Mouse (Mus musculus) intestine, embryonic 15.5 days (tissue): Measurements from ENCODE around the gene Ager. TPM values are rescaled to one million over a fixed set of nuclear protein-coding genes. Genes with fewer than 3 reads are reported as not detected.

ENCODE experiments used
- ATAC-seq: fragments of 200-750 bp; cut with Nextera tagmentation; 2 replicates; pipeline ENCODE4 v1.8.0; 2017; ENCODE audit warnings: moderate TSS enrichment, moderate library complexity
- H3K27ac ChIP-seq: fragments of 300-500 bp; sonication (generic); 2 replicates; pipeline ENCODE4 v1.5.1; 2015; ENCODE audit warnings: mild to moderate bottlenecking, inconsistent platforms
- H3K27me3 ChIP-seq: fragments of 300-500 bp; sonication (generic); replicated peaks from 2 replicates; pipeline ENCODE4 v1.6.1; 2015; ENCODE audit warnings: inconsistent platforms
- H3K36me3 ChIP-seq: fragments of 300-500 bp; sonication (generic); 2 replicates; pipeline ENCODE4 v1.6.1; 2015; ENCODE audit warnings: inconsistent platforms
- H3K4me1 ChIP-seq: fragments of 300-500 bp; sonication (generic); replicated peaks from 2 replicates; pipeline ENCODE4 v1.6.1; 2015; ENCODE audit warnings: inconsistent platforms
- H3K4me2 ChIP-seq: fragments of 300-500 bp; sonication (generic); replicated peaks from 2 replicates; pipeline ENCODE4 v1.6.1; 2015; ENCODE audit warnings: mild to moderate bottlenecking, inconsistent platforms
- H3K4me3 ChIP-seq: fragments of 300-500 bp; sonication (generic); replicated peaks from 2 replicates; pipeline ENCODE4 v1.5.1; 2015; ENCODE audit warnings: inconsistent platforms
- H3K9ac ChIP-seq: fragments of 300-500 bp; sonication (generic); 2 replicates; pipeline ENCODE4 v1.6.1; 2015; ENCODE audit warnings: inconsistent platforms
- H3K9me3 ChIP-seq: fragments of 300-500 bp; sonication (generic); 2 replicates; pipeline ENCODE4 v1.6.1; 2016; ENCODE audit warnings: inconsistent platforms
- WGBS: fragments of 180-500 bp; shearing (Covaris S2); methylation state at CpG from one replicate; pipeline ENCODE4 v1.1.7; 2015; 5-methylcytosine and 5-hydroxymethylcytosine counted together
- polyA plus RNA-seq: library from polyadenylated mRNA; unstranded; fragments of >200 nt; fragmentation: Nextera tagmentation; extraction: Ambion mirVana; gene quantifications from 2 replicates; pipeline ENCODE4 v1.2.1, GENCODE M21; 2015

Gene Ager
- polyA plus RNA-seq, 1 experiment from 2014 or later, result 2.7 TPM

DNA sequence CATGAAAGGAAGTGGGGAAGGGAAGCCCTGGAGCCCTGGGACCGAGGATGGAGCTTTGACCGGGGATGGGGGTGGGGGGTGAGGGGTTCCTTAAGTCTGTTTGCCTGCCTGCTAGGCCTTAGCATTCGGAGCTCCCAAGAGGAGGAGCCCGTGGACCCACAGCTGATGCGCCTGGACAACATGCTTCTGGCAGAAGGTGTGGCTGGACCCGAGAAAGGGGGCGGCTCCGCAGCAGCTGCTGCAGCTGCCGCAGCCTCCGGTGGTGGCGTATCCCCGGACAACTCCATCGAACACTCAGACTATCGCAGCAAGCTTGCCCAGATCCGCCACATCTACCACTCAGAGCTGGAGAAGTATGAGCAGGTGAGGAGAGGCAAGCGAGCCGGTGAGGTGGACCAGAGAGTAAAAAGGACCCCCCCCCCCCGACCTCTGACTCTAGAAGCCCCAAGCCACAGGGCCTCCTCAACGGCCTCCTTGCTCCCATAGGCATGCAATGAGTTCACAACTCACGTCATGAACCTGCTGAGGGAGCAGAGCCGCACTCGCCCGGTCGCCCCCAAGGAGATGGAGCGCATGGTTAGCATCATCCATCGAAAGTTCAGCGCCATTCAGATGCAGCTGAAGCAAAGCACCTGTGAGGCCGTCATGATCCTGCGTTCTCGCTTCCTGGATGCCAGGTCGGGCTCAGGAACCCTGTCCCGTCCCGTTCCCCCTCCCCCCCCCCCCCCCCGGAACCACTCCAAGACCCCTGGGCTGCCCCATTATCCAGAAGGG, 3.7 kb upstream of the Ager start:
- Histone ChIP-seq H3K9me3 (no peaks in the 10 kb centered on the region), H3K9ac (peak overlapping the region; percentile 95), H3K36me3 (peaks cover 12% of the 10 kb centered on the region), H3K27me3 (no peaks in the 10 kb centered on the region), H3K27ac (peak overlapping the region; percentile 97), H3K4me1 (peaks cover 67% of the 10 kb centered on the region), H3K4me2 (peak overlapping the region; percentile 82), H3K4me3 (peak overlapping the region; percentile 88)
- WGBS, result 40% methylated on average over 34 of the region's 34 CpGs
- no peak for ATAC-seq

DNA sequence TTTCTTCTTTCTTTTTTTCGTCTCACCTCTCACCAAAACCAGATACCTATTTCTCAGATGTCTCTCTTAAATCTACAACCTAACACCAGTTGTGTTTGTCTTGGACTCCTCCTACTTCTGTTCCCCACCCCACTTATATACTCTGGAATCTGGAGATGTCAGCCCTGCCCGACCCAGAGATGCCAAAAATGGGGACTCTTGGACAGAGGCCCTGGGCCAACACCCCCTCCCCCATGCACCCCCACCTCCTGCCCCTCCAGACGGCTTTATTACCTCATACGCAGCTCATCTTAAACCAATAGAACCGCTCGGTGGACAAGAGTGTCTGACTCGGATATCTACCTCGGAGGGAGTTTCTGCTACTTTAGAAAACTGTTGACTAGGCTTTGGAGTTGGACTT, 1.6 kb upstream of the Ager start:
- Histone ChIP-seq H3K4me3 (no peak overlapping the region), H3K4me1 (peaks cover 54% of the 10 kb centered on the region), H3K36me3 (peaks cover 23% of the 10 kb centered on the region), H3K27ac (no peak overlapping the region), H3K9me3 (no peaks in the 10 kb centered on the region), H3K27me3 (no peaks in the 10 kb centered on the region), H3K4me2 (no peak overlapping the region), H3K9ac (no peak overlapping the region)
- 51% methylated on average over 8 of the region's 8 CpGs for WGBS
- no peak for ATAC-seq

DNA sequence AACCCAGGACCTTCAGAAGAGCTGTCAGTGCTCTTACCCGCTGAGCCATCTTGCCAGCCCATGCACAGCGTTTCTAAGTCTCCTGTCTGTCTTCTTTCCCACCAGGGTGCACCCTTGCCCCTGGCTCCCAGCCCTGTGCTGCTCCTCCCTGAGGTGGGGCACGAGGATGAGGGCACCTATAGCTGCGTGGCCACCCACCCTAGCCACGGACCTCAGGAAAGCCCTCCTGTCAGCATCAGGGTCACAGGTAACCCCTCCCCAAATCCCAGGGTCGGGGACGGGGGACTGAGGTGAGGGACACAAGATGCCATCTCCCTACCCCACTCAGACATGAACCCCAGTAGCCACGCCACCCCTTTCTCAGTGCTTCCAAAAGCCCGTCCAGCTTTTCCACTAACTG, 2.2 kb downstream of the Ager start:
- 78% methylated on average over 9 of the region's 9 CpGs for WGBS
- Histone ChIP-seq H3K27me3 (no peaks in the 10 kb centered on the region), H3K4me2 (no peak overlapping the region), H3K9me3 (no peaks in the 10 kb centered on the region), H3K4me1 (peaks cover 45% of the 10 kb centered on the region), H3K9ac (no peak overlapping the region), H3K27ac (no peak overlapping the region), H3K36me3 (peaks cover 26% of the 10 kb centered on the region), H3K4me3 (no peak overlapping the region)
- ATAC-seq, result no peak

DNA sequence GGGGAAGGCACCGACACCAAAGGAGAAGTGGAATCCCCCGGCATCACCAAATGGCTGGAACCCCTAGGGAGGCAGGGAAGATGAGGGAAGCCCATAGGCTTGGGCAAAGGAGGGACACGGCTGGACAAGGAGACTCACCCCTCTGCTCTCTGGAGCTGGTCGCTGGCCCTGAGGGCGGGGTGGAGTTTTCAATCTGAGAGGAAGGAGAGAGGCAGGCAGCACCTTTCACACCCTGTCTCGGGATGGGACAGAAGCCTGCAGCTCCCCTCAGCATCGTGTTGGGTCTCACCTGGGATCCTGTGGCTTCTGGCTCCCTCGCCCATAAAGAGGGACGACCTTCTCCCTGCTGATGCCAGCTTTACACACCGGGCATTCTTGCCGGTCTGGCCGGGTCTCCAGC, 4.1 kb downstream of the Ager start:
- Histone ChIP-seq H3K4me3 (no peak overlapping the region), H3K36me3 (peaks cover 16% of the 10 kb centered on the region), H3K9ac (no peak overlapping the region), H3K9me3 (no peaks in the 10 kb centered on the region), H3K27me3 (no peaks in the 10 kb centered on the region), H3K4me2 (peak overlapping the region; percentile 80), H3K27ac (no peak overlapping the region), H3K4me1 (peaks cover 42% of the 10 kb centered on the region)
- 84% methylated on average over 12 of the region's 12 CpGs for WGBS
- ATAC-seq, result no peak

DNA sequence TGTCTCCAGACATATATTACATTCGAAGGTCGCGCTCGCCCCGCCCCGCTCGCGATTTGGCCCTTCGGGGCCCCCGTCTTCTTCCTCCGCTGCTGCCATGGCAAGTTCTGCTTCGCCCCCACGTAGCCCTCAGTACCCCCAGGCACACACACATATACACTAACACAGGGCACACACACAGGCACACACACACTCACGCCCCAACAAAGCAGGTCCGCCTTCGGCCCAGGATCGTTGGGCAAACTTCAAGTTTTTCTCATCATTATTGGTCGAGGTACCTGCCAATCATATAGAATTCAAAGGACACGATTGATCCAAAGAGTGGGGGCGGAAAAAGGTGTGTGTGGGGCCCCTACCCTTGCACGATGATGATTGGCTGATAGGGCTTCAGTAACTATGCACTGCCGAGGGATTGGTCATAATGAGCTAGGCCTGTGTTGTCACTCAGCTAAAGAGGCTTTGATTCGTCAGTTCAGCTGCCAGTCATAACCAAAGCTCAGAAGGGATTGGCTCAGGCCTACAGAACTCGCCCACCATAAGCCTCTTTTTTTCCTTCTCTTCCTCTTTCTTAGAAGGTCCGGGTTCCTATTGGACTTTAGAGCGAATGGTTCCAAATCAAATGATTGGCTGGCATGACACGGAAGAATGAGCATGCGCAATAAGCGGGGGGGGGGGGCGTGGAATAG, 5.9 kb downstream of the Ager start, which contains the start of gene Rnf5:
Rnf5 (minus strand) TSS at position 316 of the 686 bp plus-strand sequence.
- peak within 1 kb of the TSS; percentile 74 for H3K9ac ChIP-seq
- no peaks in the 10 kb centered on the region for H3K9me3 ChIP-seq
- peak; percentile 95 for ATAC-seq
- H3K36me3 ChIP-seq, result peaks cover 16% of the 10 kb centered on the region
- H3K4me3 ChIP-seq, result peak within 1 kb of the TSS; percentile 88
- under 1% methylated on average over 30 of the region's 30 CpGs for WGBS
- peak within 1 kb of the TSS; percentile 91 for H3K27ac ChIP-seq
- peak within 1 kb of the TSS; percentile 91 for H3K4me2 ChIP-seq
- no peaks in the 10 kb centered on the region for H3K27me3 ChIP-seq
- peaks cover 43% of the 10 kb centered on the region for H3K4me1 ChIP-seq

DNA sequence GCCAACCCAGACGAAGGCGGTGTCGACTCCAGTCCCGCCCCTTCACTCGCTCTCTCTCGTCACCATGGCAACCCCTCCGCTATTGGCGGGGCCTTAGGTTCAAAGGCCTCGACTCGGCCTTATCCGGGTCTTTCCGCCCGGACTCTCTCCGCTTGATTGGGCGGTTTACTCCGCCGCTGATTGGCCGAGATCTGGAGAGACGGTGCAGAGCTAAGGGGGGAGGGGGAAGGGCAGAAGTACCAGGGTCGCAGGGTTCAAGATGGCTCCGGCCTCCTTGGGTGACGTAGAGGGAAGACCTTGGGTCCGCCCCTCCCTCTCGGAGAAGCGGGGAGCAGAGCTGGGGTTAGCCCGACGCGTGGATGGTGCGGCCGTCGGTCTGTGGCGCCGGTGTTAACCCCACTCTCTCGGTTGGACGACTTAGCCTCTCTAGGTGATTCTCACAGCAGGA, 6.4 kb downstream of the Ager start, which contains the start of gene Agpat1:
Agpat1 (plus strand) TSS at position 202 of the 448 bp plus-strand sequence.
- Histone ChIP-seq H3K27ac (peak within 1 kb of the TSS; percentile 91), H3K36me3 (peaks cover 16% of the 10 kb centered on the region), H3K4me3 (peak within 1 kb of the TSS; percentile 88), H3K4me2 (peak within 1 kb of the TSS; percentile 91), H3K4me1 (peaks cover 45% of the 10 kb centered on the region), H3K27me3 (no peaks in the 10 kb centered on the region), H3K9ac (peak within 1 kb of the TSS; percentile 95), H3K9me3 (no peaks in the 10 kb centered on the region)
- WGBS, result under 1% methylated on average over 35 of the region's 35 CpGs
- peak; percentile 89 for ATAC-seq

DNA sequence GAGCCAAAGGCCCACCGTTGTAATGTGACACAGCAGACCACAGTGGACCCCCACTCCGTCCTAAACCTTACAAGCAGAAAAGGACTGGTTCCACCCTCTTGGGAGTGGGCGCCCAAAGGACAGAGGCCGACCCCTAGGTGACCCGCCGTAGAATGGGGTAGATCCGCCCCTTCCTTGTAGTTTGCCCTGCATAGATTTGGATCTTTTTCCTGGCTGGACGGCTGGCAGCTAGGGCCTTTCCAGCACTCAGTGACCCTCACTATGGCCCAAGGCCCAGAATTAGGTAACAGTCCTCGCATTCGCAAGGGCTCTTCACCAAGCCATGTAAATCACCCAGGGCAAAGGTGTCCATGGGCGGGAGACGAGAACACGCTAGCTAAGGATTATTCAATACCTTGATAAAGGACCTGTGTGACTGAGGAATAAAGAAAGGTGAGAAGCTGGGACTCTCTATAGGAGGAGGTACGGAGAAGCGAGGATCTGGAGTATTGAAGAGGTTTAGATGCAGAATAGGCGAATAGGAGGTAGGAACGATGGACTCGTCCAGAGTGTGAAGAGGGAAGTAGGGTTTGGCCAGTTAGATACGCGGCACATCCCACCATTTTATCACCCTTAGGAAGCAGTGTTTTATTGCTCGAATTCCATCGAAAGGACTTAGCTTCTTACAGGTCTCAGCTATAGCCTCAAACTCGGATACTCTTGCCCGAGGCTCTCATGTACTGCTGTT, 7.0 kb downstream of the Ager start:
- Histone ChIP-seq H3K9me3 (no peaks in the 10 kb centered on the region), H3K9ac (peak overlapping the region; percentile 95), H3K27ac (peak overlapping the region; percentile 91), H3K4me1 (peaks cover 42% of the 10 kb centered on the region), H3K4me2 (peak overlapping the region; percentile 91), H3K4me3 (peak overlapping the region; percentile 88), H3K36me3 (peaks cover 16% of the 10 kb centered on the region), H3K27me3 (no peaks in the 10 kb centered on the region)
- WGBS, result 13% methylated on average over 24 of the region's 24 CpGs
- ATAC-seq, result no peak; the same call in 1 of the 2 replicates

DNA sequence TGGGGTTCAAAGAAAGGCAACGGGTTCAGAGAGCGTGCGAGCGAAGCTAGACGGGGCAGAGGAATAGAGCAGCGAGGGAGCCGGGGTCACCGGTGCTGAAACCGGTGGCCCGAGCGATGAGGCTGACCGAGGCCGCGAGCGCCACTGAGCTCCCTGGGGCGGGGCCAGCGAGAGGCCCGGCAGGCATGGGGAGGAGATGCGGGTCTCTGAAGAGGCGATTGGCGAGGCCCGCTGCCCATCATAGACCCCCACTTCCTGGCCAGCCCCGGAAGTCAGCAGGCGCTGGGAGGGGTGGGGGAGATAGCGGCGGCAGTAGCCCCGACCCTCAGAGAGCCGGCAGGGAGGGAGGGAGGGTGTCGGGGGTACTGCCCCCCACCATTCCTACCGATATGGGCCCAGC, 7.9 kb downstream of the Ager start:
- Histone ChIP-seq H3K4me3 (peak overlapping the region; percentile 88), H3K4me1 (peaks cover 39% of the 10 kb centered on the region), H3K4me2 (peak overlapping the region; percentile 91), H3K9ac (peak overlapping the region; percentile 95), H3K27me3 (no peaks in the 10 kb centered on the region), H3K36me3 (peaks cover 11% of the 10 kb centered on the region), H3K27ac (peak overlapping the region; percentile 91), H3K9me3 (no peaks in the 10 kb centered on the region)
- under 1% methylated on average over 27 of the region's 30 CpGs for WGBS
- peak; percentile 60 for ATAC-seq

DNA sequence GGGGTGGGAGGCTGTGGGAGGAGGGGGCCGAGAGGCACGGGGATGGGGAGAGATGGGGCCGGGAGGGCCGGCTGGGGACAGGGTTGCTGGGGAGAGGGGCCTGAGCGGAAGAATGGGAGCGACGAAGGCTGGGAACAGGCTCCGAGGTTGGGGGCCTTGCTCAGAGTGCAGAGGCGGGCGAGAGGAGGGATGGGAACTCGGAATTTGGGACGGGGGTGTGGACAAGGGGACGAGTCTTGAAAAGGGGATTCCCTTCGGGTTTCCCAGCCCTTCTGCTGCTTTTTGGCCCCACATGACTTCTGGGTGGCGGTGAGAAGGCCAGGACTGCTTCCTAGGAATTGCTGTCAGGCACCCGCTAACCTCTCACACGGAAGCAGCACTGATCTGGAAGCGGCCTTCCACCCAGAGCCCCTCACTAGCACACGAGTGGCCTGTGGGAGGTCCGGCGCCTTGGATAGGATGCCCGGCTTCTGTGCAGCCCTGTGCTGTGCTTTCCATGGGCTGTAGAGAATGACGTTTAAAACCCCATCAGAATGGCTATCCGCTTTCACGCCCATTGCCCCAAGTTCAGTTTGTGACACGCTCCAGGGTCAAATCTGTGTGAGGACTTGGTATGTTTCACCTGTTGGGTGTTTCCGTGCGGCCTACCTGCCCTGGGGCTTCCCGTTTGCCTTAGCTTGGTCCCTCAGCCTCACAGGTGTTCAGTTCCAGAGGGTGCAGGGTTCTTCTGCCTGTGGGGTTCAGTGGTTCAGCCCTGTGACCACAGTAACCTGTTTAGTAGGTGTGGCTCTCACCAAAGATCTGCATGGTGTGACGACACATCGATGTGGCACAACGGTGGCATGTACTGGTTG, 8.8 kb downstream of the Ager start:
- Histone ChIP-seq H3K27ac (peak overlapping the region; percentile 91), H3K4me1 (peaks cover 39% of the 10 kb centered on the region), H3K36me3 (peaks cover 14% of the 10 kb centered on the region), H3K9me3 (no peaks in the 10 kb centered on the region), H3K9ac (peak overlapping the region; percentile 95), H3K27me3 (no peaks in the 10 kb centered on the region), H3K4me2 (peak overlapping the region; percentile 91), H3K4me3 (peak overlapping the region; percentile 88)
- 12% methylated on average over 32 of the region's 32 CpGs for WGBS
- no peak; the same call in 1 of the 2 replicates for ATAC-seq

DNA sequence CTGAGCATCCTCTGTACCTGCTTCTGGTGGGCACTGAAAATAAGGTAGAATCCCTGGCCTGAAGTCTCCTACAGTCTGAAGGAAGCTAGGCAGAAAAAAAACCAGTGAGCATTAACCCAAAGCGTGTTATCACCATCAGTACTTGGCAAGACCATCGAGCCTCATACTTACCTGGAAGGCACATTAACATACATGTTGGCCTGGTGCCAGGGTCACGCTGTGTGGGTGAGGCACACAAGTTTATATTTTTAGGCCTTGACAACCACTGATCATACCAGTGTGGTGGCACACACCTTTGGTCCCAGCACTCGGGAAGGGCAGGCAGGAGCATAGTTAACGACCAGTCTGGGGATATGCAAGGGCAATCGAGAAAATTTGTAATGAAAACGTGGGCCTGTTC, 10.3 kb downstream of the Ager start:
- H3K9me3 ChIP-seq, result no peaks in the 10 kb centered on the region
- H3K4me1 ChIP-seq, result peaks cover 29% of the 10 kb centered on the region
- no peak overlapping the region for H3K9ac ChIP-seq
- no peak overlapping the region for H3K4me2 ChIP-seq
- H3K27me3 ChIP-seq, result no peaks in the 10 kb centered on the region
- H3K4me3 ChIP-seq, result no peak overlapping the region
- H3K27ac ChIP-seq, result no peak overlapping the region
- peaks cover 24% of the 10 kb centered on the region for H3K36me3 ChIP-seq
- no peak for ATAC-seq
- 78% methylated on average over 7 of the region's 7 CpGs for whole genome bisulfite sequencing

DNA sequence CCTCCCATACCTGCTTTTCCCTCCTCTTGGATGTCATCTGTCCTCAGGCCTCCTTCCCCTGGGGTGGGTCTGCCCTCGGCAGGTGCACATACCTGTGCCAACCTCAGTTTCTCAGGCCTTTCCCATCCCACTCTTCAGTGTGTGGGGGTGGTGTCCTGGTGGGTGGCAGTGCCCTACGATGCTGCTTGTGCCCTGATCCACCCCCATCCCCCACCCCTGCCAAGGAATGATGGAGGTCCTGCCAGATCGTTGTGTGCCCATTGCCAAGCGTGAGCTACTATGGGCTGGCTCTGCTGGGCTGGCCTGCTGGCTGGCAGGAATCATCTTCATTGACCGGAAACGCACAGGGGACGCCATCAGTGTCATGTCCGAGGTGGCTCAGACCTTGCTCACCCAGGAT, 13.4 kb downstream of the Ager start:
- 93% methylated on average over 8 of the region's 8 CpGs for WGBS
- H3K4me1 ChIP-seq, result peaks cover 21% of the 10 kb centered on the region
- H3K4me3 ChIP-seq, result no peak overlapping the region
- peaks cover 42% of the 10 kb centered on the region for H3K36me3 ChIP-seq
- ATAC-seq, result no peak
- no peak overlapping the region for H3K4me2 ChIP-seq
- no peaks in the 10 kb centered on the region for H3K9me3 ChIP-seq
- no peak overlapping the region for H3K27ac ChIP-seq
- no peaks in the 10 kb centered on the region for H3K27me3 ChIP-seq
- no peak overlapping the region for H3K9ac ChIP-seq
